Mouse (Mus musculus) stomach, postnatal 0 days (tissue): ENCODE data around the gene Olfr1425. TPM values are rescaled to one million over a fixed set of nuclear protein-coding genes. Genes with fewer than 3 reads are reported as not detected.
"Not testable (repeated sequence)": the region's sequence is repeated elsewhere in the genome, so short reads cannot be mapped to it uniquely, and the experiment has no call there.

Experiments used
- ATAC-seq: fragments of 200-750 bp; cut with Nextera tagmentation; 2 replicates; pipeline ENCODE4 v1.8.0; 2017; ENCODE audit not compliant: low FRiP score, low TSS enrichment
- DNase-seq: peaks from one replicate; pipeline ENCODE4 v3.0.0-alpha.2; 2016; ENCODE audit warnings: low spot score
- H3K27ac ChIP-seq: fragments of 300-500 bp; sonication (generic); replicated peaks from 2 replicates; pipeline ENCODE4 v1.5.1; 2014; ENCODE audit warnings: mild to moderate bottlenecking, control low read depth
- H3K27me3 ChIP-seq: fragments of 300-500 bp; sonication (generic); 2 replicates; pipeline ENCODE4 v1.6.1; 2014; ENCODE audit warnings: low read length; ENCODE audit not compliant: control insufficient read depth, insufficient read depth
- H3K36me3 ChIP-seq: fragments of 300-500 bp; sonication (generic); 2 replicates; pipeline ENCODE4 v1.6.1; 2014; ENCODE audit warnings: low read length, mixed read lengths; ENCODE audit not compliant: control insufficient read depth, insufficient read depth
- H3K4me1 ChIP-seq: fragments of 300-500 bp; sonication (generic); replicated peaks from 2 replicates; pipeline ENCODE4 v1.6.1; 2014; ENCODE audit warnings: antibody characterized with exemption; ENCODE audit not compliant: control insufficient read depth, insufficient read depth
- H3K4me2 ChIP-seq: fragments of 300-500 bp; sonication (generic); replicated peaks from 2 replicates; pipeline ENCODE4 v1.6.1; 2014; ENCODE audit warnings: low read depth, mild to moderate bottlenecking, control low read depth, moderate library complexity
- H3K4me3 ChIP-seq: fragments of 300-500 bp; sonication (generic); 2 replicates; pipeline ENCODE4 v1.5.1; 2014; ENCODE audit warnings: low read depth, low read length, control low read depth
- H3K9ac ChIP-seq: fragments of 300-500 bp; sonication (generic); 2 replicates; pipeline ENCODE4 v1.6.1; 2014; ENCODE audit warnings: mild to moderate bottlenecking, low read length, control low read depth, mixed read lengths
- H3K9me3 ChIP-seq: fragments of 300-500 bp; sonication (generic); 2 replicates; pipeline ENCODE4 v1.6.1; 2016; ENCODE audit warnings: low read length; ENCODE audit not compliant: control insufficient read depth
- CTCF ChIP-seq: IDR thresholded peaks from 2 replicates; pipeline ENCODE4 v1.5.1; 2016; ENCODE audit warnings: antibody characterized with exemption, low read depth, mild to moderate bottlenecking, moderate library complexity
- EP300 ChIP-seq: optimal IDR thresholded peaks from 2 replicates; pipeline ENCODE3; 2016; ENCODE audit warnings: antibody characterized with exemption
- WGBS: fragments of 180-500 bp; shearing (Covaris S2); extraction: QIAGEN DNeasy Blood & Tissue Kit; methylation state at CpG from one replicate; pipeline ENCODE4 v1.1.7; 2014; 5-methylcytosine and 5-hydroxymethylcytosine counted together
- polyA plus RNA-seq: library from polyadenylated mRNA; unstranded; fragments of >200 nt; fragmentation: Nextera tagmentation; extraction: Ambion mirVana; gene quantifications from 2 replicates; pipeline ENCODE4 v1.2.1, GENCODE M21; 2015

Gene Olfr1425
- polyA plus RNA-seq, 1 experiment from 2014 or later: not detected

DNA sequence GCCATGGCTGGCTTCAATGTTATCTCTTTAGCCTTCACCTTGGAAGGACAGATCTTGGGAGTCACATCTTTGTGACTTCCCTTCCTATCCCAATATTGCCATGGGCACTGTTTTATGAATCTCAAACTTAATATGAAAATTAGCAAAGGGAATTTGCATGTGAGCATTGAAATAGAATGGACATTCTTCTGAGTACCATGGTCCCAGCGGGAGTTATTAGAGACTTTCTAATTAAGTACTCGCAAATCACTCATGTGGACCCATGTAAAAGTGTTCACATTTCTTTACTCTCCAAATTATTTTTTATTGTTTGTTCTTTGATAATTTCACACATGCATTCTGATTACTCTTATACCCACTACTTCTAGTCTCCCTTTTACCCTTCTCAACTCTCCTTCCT lies 25.7 kb upstream of the Olfr1425 start, which contains the start of gene Olfr1427:
Gene Olfr1427, minus strand, starts transcription at position 101 of the 400 bp plus-strand sequence.
- H3K9ac ChIP-seq: no peak within 1 kb of the TSS
- H3K36me3 ChIP-seq: no peaks in the 10 kb centered on the region
- H3K27ac ChIP-seq: no peak within 1 kb of the TSS
- TF ChIP-seq EP300: no peak
- TF ChIP-seq CTCF: no peak
- H3K4me2 ChIP-seq: no peak within 1 kb of the TSS
- H3K9me3 ChIP-seq: no peaks in the 10 kb centered on the region
- DNase-seq (no peak), ATAC-seq (no peak)
- no peaks in the 10 kb centered on the region for H3K4me1 ChIP-seq
- 95% methylated on average over 2 of the region's 2 CpGs for WGBS
- H3K27me3 ChIP-seq: no peaks in the 10 kb centered on the region
- H3K4me3 ChIP-seq: no peak within 1 kb of the TSS

DNA sequence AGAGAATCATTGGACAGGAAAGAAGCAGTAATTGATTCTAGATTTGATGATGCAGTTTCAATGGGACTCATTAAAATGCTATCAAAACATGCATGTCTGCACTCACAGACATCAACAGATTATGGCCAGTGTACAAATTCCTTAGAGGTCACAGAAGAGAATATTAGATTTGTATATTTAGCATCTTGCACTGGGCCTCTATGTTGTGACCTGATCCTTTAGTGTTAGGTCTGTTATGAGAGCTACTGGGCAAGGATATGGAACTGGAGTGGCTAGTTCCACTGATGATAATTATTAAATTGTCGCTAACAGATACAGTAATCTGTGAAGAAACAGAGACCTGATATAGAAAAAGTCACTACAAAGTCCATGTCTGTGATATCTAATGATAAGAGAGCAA lies 14.4 kb upstream of the Olfr1425 start, which contains the start of gene Olfr1426:
Gene Olfr1426, minus strand, starts transcription at position 101 of the 400 bp plus-strand sequence.
- no peaks in the 10 kb centered on the region for H3K27me3 ChIP-seq
- TF ChIP-seq CTCF: no peak
- TF ChIP-seq EP300: no peak
- no peak within 1 kb of the TSS for H3K4me2 ChIP-seq
- no peak within 1 kb of the TSS for H3K9ac ChIP-seq
- no peaks in the 10 kb centered on the region for H3K4me1 ChIP-seq
- ATAC-seq (no peak), DNase-seq (no peak)
- H3K4me3 ChIP-seq: no peak within 1 kb of the TSS
- WGBS: 69% methylated on average over 1 of the region's 1 CpGs
- H3K27ac ChIP-seq: no peak within 1 kb of the TSS
- H3K36me3 ChIP-seq: no peaks in the 10 kb centered on the region
- no peaks in the 10 kb centered on the region for H3K9me3 ChIP-seq

DNA sequence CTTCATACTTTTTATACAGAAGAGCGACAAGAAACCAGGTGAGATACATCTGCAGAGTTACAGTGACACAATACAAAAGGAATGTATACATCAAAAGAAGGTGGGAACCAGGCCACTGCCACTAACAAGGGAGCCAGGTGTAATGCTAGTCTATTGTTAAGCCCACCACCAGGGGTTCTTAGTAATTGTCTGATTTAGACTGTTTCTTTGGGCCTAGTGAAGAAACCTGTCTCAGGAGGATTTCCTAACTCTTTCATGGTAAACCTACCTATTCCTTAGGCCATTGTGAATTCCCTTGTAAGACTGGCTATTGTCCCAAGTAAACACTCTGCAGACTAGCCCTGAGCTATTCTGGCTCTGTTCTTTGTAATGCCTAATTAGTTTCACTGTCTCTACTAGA lies 8.0 kb downstream of the Olfr1425 start:
- H3K36me3 ChIP-seq, H3K27me3 ChIP-seq, H3K4me1 ChIP-seq, ATAC-seq, H3K27ac ChIP-seq, DNase-seq, H3K9me3 ChIP-seq, H3K4me2 ChIP-seq, H3K4me3 ChIP-seq, H3K9ac ChIP-seq: not testable (repeated sequence)
- WGBS: 65% methylated on average over 1 of the region's 1 CpGs

- WGBS: 67% methylated on average over 1 of the region's 1 CpGs
- H3K27me3 ChIP-seq, H3K9me3 ChIP-seq, DNase-seq, H3K9ac ChIP-seq, H3K36me3 ChIP-seq, ATAC-seq, H3K27ac ChIP-seq, H3K4me3 ChIP-seq, H3K4me2 ChIP-seq, H3K4me1 ChIP-seq: not testable (repeated sequence)
Measured at GRCm38 (mm10) chr19:12067806-12068205, 9.7 kb downstream of the Olfr1425 start.

DNA sequence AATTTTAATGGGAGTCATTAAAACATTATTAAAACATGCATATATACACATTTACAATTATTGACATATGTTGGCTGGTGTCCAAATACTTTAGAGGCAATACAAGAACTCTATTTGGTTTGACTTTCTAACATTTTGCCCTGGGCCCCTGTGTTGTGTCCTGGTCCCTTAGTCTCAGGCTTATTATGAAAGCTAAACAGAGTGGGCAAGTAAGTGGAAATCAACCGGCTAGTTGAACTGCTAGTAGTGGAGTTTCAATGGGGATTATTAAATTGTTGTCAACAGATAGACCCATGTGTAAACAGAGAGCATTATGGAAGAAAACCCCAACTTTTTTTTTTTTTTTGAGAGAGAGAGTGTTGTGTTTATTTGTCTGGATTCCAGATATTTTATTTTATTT lies 14.9 kb downstream of the Olfr1425 start, which contains the start of gene Olfr1424:
Gene Olfr1424, minus strand, starts transcription at position 101 of the 400 bp plus-strand sequence.
- not testable (repeated sequence) for ATAC-seq, H3K4me3 ChIP-seq, DNase-seq, H3K4me2 ChIP-seq, H3K27me3 ChIP-seq, H3K9me3 ChIP-seq, H3K36me3 ChIP-seq, H3K4me1 ChIP-seq, H3K9ac ChIP-seq, H3K27ac ChIP-seq
- WGBS: 82% methylated on average over 1 of the region's 1 CpGs

- no peak for TF ChIP-seq EP300
- no peak for TF ChIP-seq CTCF
- ATAC-seq (no peak), DNase-seq (no peak)
- H3K27ac ChIP-seq: no peak overlapping the region
- no peak overlapping the region for H3K4me3 ChIP-seq
- H3K36me3 ChIP-seq: no peaks in the 10 kb centered on the region
- H3K9ac ChIP-seq: no peak overlapping the region
- WGBS: 89% methylated on average over 5 of the region's 5 CpGs
- H3K9me3 ChIP-seq: no peaks in the 10 kb centered on the region
- H3K4me1 ChIP-seq: no peaks in the 10 kb centered on the region
- H3K4me2 ChIP-seq: no peak overlapping the region
- no peaks in the 10 kb centered on the region for H3K27me3 ChIP-seq
Measured at GRCm38 (mm10) chr19:12043163-12043562, 34.4 kb downstream of the Olfr1425 start.
